Mouse (Mus musculus): ENCODE results near the gene Mbl1. TPM values are rescaled to one million over a fixed set of nuclear protein-coding genes. Genes with fewer than 3 reads are reported as not detected.

The Mbl1 gene
- polyA plus RNA-seq, 1 experiment = not detected

DNA sequence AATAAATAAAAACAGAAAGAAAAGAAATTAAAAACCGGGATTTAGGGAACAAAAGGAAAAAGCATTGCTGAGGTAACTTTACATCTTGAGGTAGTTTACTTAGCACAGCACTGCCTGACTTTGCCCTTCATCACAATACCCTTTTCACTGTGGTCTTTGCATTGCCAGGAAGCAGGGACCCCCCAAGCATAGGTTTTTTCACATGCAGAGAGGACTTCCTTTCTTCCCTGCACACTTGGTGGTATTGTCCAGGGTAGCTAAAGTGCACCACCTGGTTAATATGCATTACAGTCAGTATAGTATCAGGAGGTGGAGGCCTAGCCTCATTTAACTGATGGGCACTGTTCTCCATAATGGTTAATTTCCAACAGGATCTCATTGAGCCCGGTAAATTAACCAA lies 38.2 kb downstream of the Mbl1 start:
- Histone ChIP-seq H3K79me3 (ENCODE audit: low read depth) (no peaks in the 10 kb centered on the region), H3K36me3 (ENCODE audit: control insufficient read depth, insufficient read depth) (no peaks in the 10 kb centered on the region), H3ac (ENCODE audit: control insufficient read depth, insufficient read length, low read depth) (no peak overlapping the region), H3K79me2 (ENCODE audit: control insufficient read depth, insufficient read depth) (no peaks in the 10 kb centered on the region), H3K27me3 (ENCODE audit: control insufficient read depth, insufficient read depth, insufficient read length) (no peaks in the 10 kb centered on the region), H3K4me3 (ENCODE audit: insufficient read depth, poor library complexity, severe bottlenecking) (no peak overlapping the region)
- TF ChIP-seq USF1 (IDR thresholded peaks at IDR 0.05; ENCODE audit: low read depth) (no peak), MYOG (IDR thresholded peaks at IDR 0.05; ENCODE audit: control insufficient read depth, extremely low read depth, insufficient read length) (no peak), CTCF (IDR thresholded peaks at IDR 0.05; ENCODE audit: control insufficient read depth, insufficient read depth, insufficient read length) (no peak), CEBPB (IDR thresholded peaks at IDR 0.05; ENCODE audit: low read depth) (no peak), FOSL1 (IDR thresholded peaks at IDR 0.05; ENCODE audit: insufficient read depth, low read length, poor library complexity, severe bottlenecking) (no peak), MAX (IDR thresholded peaks at IDR 0.05) (no peak), MYOD1 (IDR thresholded peaks at IDR 0.05; ENCODE audit: control insufficient read depth, insufficient read length, low read depth) (no peak)

- Histone ChIP-seq H3K4me3 (ENCODE audit: insufficient read depth, poor library complexity, severe bottlenecking) (no peak overlapping the region), H3K79me3 (ENCODE audit: low read depth) (no peaks in the 10 kb centered on the region), H3K36me3 (ENCODE audit: control insufficient read depth, insufficient read depth) (no peaks in the 10 kb centered on the region), H3K79me2 (ENCODE audit: control insufficient read depth, insufficient read depth) (no peaks in the 10 kb centered on the region), H3K27me3 (ENCODE audit: control insufficient read depth, insufficient read depth, insufficient read length) (no peaks in the 10 kb centered on the region), H3ac (ENCODE audit: control insufficient read depth, insufficient read length, low read depth) (no peak overlapping the region)
- no peak for TF ChIP-seq CEBPB (IDR thresholded peaks at IDR 0.05; ENCODE audit: low read depth)
- no peak for TF ChIP-seq MAX (IDR thresholded peaks at IDR 0.05)
- TF ChIP-seq FOSL1 (IDR thresholded peaks at IDR 0.05; ENCODE audit: insufficient read depth, low read length, poor library complexity, severe bottlenecking) = no peak
Observed at GRCm38 (mm10) chr14:41198037-41198730, 46.9 kb downstream of the Mbl1 start.

Other genes with a start within 250 kb of the Mbl1 start
- 41.5 TPM for gene Tspan14, start 184.7 kb upstream of the Mbl1 start, polyA plus RNA-seq (2012; fragmentation: generic; extraction: Trizol)
- 3.2 TPM for gene Fam213a, start 137.7 kb upstream of the Mbl1 start, polyA plus RNA-seq (2012; fragmentation: generic; extraction: Trizol)
- 0.07 TPM for gene Dydc2, start 82.2 kb upstream of the Mbl1 start, polyA plus RNA-seq (2012; fragmentation: generic; extraction: Trizol)
- not detected for gene Dydc1, start 78.5 kb upstream of the Mbl1 start, polyA plus RNA-seq (2012; fragmentation: generic; extraction: Trizol)
- not detected for gene Mat1a, start 46.4 kb upstream of the Mbl1 start, polyA plus RNA-seq (2012; fragmentation: generic; extraction: Trizol)
- gene Sftpa1, start 19.7 kb upstream of the Mbl1 start, polyA plus RNA-seq (2012; fragmentation: generic; extraction: Trizol) = not detected
- gene Sftpd, start 33.7 kb downstream of the Mbl1 start, polyA plus RNA-seq (2012; fragmentation: generic; extraction: Trizol) = not detected
- not detected for gene Gm2832, start 127.3 kb downstream of the Mbl1 start, polyA plus RNA-seq (2012; fragmentation: generic; extraction: Trizol)
- gene Gm5798, start 197.2 kb downstream of the Mbl1 start, polyA plus RNA-seq (2012; fragmentation: generic; extraction: Trizol) = not detected
- not detected for gene Gm7945, start 234.9 kb downstream of the Mbl1 start, polyA plus RNA-seq (2012; fragmentation: generic; extraction: Trizol)

All from C2C12 (cell line).